Mouse (Mus musculus): Measurements from ENCODE around the gene Wnt16. TPM values are rescaled to one million over a fixed set of nuclear protein-coding genes. Genes with fewer than 3 reads are reported as not detected.

Gene Wnt16
- polyA plus RNA-seq, 1 experiment from 2014 or later, result 0.69 TPM

Other genes starting within 250 kb of the Wnt16 start
- gene Fam3c, start 68.0 kb downstream of the Wnt16 start, polyA plus RNA-seq (2014; fragmentation: Nextera tagmentation; extraction: Ambion mirVana), result 46.2 and 47.8 TPM in 2 replicates

All from intestine, embryonic 14.5 days (tissue).